Mouse (Mus musculus): ENCODE measurements around the gene Dip2c. TPM values are rescaled to one million over a fixed set of nuclear protein-coding genes. Genes with fewer than 3 reads are reported as not detected.
A peak's percentile ranks its signal among the peaks of the same experiment; 100 is the strongest.

Dip2c gene
- total RNA-seq, 2 experiments from 2014 or later: 83.9 to 85.2 TPM

- intact Hi-C loops (cut with DNase I): no loop called here
- DNase-seq: no peak
These were observed 197.1 kb downstream of the Dip2c start for GRCm38 (mm10) chr13:9473383-9473782.

- no peak for DNase-seq
- intact Hi-C loops (cut with DNase I): no loop called here
These were observed 205.4 kb downstream of the Dip2c start for GRCm38 (mm10) chr13:9481722-9482121.

- DNase-seq: no peak
- intact Hi-C loops (cut with DNase I): no loop called here
These were observed 213.4 kb downstream of the Dip2c start for GRCm38 (mm10) chr13:9489696-9490095.

GRCm38 (mm10) chr13:9494726-9495125 lies 218.4 kb downstream of the Dip2c start:
- DNase-seq: no peak
- intact Hi-C loops (cut with DNase I): no loop called here

DNA sequence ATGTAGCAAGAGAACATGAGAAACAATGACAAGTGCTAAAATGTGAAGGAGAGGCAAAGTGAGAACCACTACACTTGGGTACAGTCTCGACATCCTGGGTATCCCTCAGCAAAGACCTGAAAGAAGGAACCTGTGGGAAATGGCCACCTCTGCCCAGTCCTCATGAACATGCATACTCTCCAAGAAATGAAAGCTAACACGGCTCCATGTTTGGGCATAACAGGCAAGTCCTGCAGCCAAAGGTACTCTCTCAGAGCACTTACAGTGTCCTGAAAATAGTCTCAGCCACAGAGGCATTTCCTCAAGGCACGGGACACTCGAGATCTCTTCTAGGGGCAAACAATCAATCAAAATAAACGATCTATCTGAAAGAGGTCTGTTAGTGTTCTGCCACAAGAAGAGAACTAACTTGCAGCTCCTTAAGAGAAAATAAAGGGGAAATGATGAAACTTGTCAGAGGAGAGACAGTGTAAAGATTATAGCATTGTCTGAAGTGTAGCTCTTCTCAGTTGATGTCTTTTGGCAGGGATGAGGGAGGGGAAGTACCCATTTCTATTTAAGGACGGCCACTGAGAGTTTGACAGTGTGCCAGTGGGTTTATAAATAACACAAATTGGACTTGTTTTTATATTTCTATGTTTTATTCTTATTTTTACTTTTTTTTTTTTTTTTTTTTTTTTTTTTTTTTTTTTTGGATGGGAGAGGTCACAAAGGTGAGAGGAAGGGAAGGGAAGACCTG lies 228.0 kb downstream of the Dip2c start:
- no peak for DNase-seq
- intact Hi-C loops (cut with DNase I): no loop called here

DNA sequence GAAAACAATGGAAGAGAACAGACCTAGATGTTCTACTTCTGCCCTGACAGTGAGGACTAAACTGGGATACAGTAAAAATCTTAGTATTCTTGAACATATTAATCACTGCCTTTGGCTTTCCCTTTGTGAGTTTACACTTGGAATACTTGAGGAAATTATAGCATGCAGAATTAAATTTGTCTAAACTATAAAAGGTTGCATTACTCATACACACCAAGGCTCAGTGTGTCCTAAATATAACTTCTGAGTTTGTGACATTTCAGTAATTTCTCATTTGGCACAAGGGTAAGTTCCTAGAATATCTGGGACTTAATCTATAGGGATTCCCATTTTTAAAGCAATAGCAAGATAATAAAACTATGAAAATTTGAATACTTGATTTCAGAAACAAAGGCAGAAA lies 262.2 kb downstream of the Dip2c start:
- intact Hi-C loops (cut with DNase I): no loop called here
- DNase-seq: no peak

DNA sequence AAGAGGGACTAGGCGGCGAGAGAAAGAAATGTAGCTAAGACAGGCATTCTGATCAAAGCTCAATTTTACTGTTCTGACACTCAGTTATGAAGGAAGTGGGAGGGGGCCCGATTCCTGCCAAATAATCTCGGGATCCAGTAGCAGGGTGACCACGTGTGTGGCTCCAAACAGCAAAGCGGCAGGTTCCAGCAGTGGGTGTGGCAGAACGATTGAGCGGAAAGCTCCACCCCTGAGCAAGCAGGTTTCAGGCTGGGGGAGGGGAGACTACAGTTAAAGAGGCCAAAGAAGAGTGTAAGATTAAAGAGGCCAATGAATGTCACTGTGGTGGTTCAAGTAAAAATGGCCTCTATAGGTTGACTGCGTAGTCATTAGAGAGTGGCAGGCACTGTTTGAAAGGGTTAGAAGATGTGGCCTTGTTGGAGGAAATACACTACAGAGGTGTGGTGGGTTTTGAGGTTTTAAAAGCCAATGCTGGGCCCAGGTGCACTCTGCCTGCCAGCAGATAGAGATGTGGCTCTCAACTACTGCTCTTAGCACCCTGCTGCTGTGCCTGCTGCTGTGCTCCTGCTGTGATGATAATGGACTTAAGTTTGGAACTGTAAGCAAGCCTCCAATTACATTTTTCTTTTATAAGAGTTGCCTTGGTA lies 271.5 kb downstream of the Dip2c start:
- intact Hi-C loops (cut with DNase I): no loop called here

GRCm38 (mm10) chr13:9562099-9562498 lies 285.8 kb downstream of the Dip2c start:
- intact Hi-C loops (cut with DNase I): no loop called here

More for the DNA sequence above, 271.5 kb downstream of the Dip2c start:
- DNase-seq: no peak

DNA sequence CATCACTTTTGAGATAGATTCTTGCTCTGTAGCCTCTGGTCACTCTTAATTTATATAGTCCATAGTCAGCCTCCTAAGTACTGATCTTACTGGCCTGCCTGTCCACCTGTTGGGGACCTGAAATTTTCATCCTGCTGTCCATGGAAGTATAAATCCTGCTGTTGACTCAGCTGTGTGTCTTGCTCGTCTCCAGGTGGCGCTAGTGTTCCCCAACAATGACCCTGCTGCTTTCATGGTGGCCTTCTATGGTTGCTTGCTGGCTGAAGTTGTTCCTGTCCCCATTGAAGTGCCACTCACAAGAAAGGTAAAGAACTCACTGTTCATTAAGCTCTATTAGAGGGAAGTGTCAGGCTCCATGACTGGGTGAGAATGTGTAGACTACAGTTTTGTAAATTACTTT lies 286.6 kb downstream of the Dip2c start:
- intact Hi-C loops (cut with DNase I): no loop called here
- peak; percentile 17 for DNase-seq

More at GRCm38 (mm10) chr13:9562099-9562498, 285.8 kb downstream of the Dip2c start:
- no peak for DNase-seq

GRCm38 (mm10) chr13:9568852-9569251 lies 292.5 kb downstream of the Dip2c start:
- no peak for DNase-seq
- intact Hi-C loops (cut with DNase I): no loop called here

GRCm38 (mm10) chr13:9576686-9577085 lies 300.4 kb downstream of the Dip2c start:
- DNase-seq: no peak
- intact Hi-C loops (cut with DNase I): no loop called here

DNA sequence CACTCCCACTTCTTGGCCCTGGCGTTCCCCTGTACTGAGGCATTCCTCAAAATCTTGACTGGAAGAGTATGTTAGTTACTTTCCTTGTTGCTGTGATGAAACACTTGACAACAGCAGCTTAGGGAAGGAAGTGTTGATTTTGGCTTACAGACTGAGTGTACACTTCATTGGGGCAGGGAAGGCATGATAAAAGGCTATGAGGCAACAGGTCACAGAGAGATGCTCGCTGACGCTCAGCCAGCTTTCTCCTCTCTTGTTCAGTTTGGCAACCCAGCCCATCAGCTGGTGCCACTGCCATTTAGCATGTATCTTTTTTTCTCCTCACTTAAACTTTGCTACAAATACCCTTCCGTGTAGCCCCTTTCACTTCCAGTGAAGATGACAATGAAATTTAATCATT lies 302.1 kb downstream of the Dip2c start:
- intact Hi-C loops (cut with DNase I): no loop called here
- DNase-seq: no peak

- intact Hi-C loops (cut with DNase I): no loop called here
- DNase-seq: no peak
These were observed 305.5 kb downstream of the Dip2c start for GRCm38 (mm10) chr13:9581821-9582220.

DNA sequence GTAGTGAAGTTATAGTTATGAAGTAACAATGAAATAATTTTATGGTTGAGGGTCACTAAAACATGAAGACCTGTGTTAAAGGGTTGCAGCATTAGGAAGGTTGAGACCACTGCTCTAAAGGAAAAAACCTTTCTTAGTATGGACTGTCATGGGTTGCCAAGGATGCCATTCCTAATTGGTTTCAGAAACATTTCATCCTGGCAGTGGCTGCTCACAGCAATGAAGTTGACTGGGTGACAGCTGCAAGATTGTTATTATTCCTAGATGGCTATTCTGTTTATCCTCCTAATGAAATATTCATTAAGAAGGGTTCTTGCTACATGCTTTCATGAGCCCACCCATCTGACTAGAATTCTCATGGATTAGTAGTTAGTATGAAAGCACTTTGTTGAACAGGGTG lies 307.3 kb downstream of the Dip2c start:
- intact Hi-C loops (cut with DNase I): no loop called here
- DNase-seq: no peak

- DNase-seq: no peak
- intact Hi-C loops (cut with DNase I): no loop called here
These were observed 323.2 kb downstream of the Dip2c start for GRCm38 (mm10) chr13:9599334-9600096.

DNA sequence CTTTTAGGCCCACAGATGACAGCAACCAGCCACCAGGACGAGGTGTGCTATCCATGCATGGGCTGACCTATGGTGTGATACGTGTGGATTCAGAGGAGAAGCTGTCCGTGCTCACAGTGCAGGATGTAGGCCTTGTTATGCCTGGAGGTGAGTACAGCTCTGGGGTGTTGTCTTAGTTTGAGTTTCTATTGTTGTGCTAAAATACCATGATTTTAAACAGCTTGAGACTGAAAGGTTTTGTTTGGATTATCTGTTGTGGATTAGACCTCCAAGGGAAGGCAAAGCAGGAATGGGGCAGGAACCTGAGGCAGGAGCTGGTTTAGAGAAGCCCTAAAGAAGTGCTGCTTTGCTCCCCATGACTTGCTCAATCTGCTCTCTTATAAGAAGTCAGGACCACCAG lies 325.0 kb downstream of the Dip2c start:
- DNase-seq: no peak
- intact Hi-C loops (cut with DNase I): no loop called here

DNA sequence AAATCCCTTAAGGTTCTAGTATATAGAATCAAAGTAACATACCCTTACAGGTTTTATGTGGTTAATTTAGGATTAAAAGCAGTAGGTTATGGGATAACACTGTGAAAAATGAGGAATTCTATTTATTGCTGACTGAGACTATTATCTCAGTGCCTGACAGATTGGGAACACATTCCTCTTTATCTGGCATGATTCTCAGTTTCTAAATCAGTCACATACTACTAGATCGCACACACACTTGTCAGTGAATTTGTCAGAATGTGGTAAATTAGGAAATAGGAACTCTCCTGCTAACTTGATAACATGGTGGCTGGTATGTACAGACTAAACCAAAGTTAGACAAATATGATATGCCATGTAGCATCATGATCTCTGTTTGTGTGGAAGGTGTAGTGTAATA lies 334.9 kb downstream of the Dip2c start:
- DNase-seq: no peak
- intact Hi-C loops (cut with DNase I): no loop called here

DNA sequence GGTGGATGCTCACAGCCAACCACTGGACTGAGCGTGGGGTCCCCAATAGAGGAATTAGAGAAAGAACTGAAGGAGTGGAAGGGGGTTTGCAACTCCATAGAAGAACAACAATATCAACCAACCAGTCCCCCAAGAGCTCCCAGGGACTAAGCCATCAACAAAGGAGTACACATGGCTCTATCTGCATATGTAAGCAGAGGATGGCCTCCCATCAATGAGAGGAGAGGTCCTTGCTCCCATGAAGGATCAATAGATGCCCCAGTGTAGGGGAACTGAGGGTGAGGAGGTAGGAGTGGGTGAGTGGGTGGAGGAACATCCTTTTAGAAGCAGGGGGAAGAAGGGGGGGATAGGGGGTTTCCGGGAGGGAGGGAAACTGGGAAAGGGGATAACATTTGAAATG lies 356.4 kb downstream of the Dip2c start:
- intact Hi-C loops (cut with DNase I): loop anchor here (10.0 kb wide), 1 partner anchor 448 kb away; no protein-coding TSS in a partner anchor
- no peak for DNase-seq

DNA sequence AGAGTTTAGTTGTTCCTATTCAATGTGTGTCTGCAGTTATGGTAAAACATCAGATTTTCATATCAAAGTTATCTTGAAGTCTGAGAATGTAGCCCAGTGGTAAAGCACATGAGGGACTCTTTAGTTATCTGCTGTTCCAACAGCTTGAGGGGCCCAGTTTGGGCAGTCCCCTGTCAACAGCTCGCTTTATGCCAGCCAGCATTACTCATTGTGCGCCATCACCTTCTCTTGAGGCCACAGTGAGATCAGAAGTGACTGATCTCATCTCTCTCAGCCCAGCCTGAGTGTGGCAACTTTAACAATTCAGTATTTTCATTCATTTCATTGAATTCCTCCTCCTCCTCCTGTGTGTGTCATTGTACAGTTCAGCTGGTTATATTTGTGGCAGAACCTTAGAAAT lies 359.6 kb downstream of the Dip2c start:
- intact Hi-C loops (cut with DNase I): loop anchor here (10.0 kb wide), 1 partner anchor 451 kb away; no protein-coding TSS in a partner anchor
- no peak for DNase-seq

- intact Hi-C loops (cut with DNase I): loop anchor here (10.0 kb wide), 1 partner anchor 452 kb away; no protein-coding TSS in a partner anchor
- peak; percentile 16 for DNase-seq
These were observed 360.2 kb downstream of the Dip2c start for GRCm38 (mm10) chr13:9636505-9636904.

DNA sequence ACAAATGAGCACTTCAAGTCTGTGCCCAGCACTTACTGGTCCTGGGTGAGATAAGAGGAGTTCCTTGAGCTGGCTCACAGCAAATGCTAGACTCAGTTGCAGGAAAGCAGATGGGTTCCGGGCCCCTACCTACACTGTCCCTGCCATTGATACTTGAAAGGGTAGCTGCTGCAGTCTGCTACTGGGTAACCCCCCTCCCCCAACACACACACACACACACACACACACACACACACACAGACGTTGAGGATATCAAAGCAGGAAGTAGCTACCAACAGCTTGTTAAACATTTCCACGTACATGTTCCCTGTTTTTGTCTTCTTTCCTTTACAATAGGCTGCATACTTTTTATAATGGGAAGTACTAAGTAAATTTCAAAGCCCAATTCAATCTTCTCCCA lies 361.6 kb downstream of the Dip2c start:
- DNase-seq: no peak
- intact Hi-C loops (cut with DNase I): loop anchor here (10.0 kb wide), 1 partner anchor 453 kb away; no protein-coding TSS in a partner anchor

Data from left cerebral cortex, postnatal 4 days (tissue).